Mouse (Mus musculus) olfactory bulb, adult 2 months (tissue): Measurements from ENCODE around the gene Fzd1. TPM values are rescaled to one million over a fixed set of nuclear protein-coding genes. Genes with fewer than 3 reads are reported as not detected.

Experiments
- H3K27ac ChIP-seq: fragments of 200-500 bp; 2 replicates; pipeline ENCODE4 v1.5.1; 2012; ENCODE audit warnings: low read depth, low read length; ENCODE audit not compliant: insufficient read depth
- H3K4me1 ChIP-seq: fragments of 200-500 bp; 2 replicates; pipeline ENCODE4 v1.6.1; 2012; ENCODE audit warnings: low read length; ENCODE audit not compliant: control insufficient read depth, insufficient read depth
- H3K4me3 ChIP-seq: fragments of 200-500 bp; 2 replicates; pipeline ENCODE4 v1.5.1; 2012; ENCODE audit warnings: mild to moderate bottlenecking, low read depth, low read length, moderate library complexity; ENCODE audit not compliant: insufficient read depth
- CTCF ChIP-seq: fragments of 200-500 bp; IDR thresholded peaks from 2 replicates; pipeline ENCODE4 v1.5.1; 2012; ENCODE audit warnings: low read depth, mild to moderate bottlenecking, low read length, moderate library complexity; ENCODE audit not compliant: insufficient read depth
- POLR2A ChIP-seq: fragments of 200-500 bp; IDR thresholded peaks from 2 replicates; pipeline ENCODE4 v1.6.1; 2012; ENCODE audit warnings: mild to moderate bottlenecking, low read depth, low read length, moderate library complexity; ENCODE audit not compliant: insufficient read depth
- WGBS: fragments of 180-500 bp; shearing (Covaris S2); methylation state at CpG from one replicate; pipeline ENCODE4 v1.1.7; 2018; 5-methylcytosine and 5-hydroxymethylcytosine counted together
- polyA plus RNA-seq: library from polyadenylated mRNA; stranded (reverse); fragments of >200 nt; gene quantifications from 2 replicates; pipeline ENCODE4 v1.2.4, GENCODE M21; 2012; ENCODE audit warnings: low replicate concordance; ENCODE audit not compliant: missing spikeins, insufficient read depth, insufficient read length

The Fzd1 gene
- not detected in 2 replicates for polyA plus RNA-seq

- peak within 1 kb of the TSS; percentile 75 for H3K4me3 ChIP-seq
- H3K27ac ChIP-seq = no peak within 1 kb of the TSS
- peaks cover 25% of the 10 kb centered on the region for H3K4me1 ChIP-seq
- TF ChIP-seq POLR2A (0 out of 2 replicates have a peak, but pooled peaks have one; percentile 35), CTCF (no peak)
- WGBS = under 1% methylated on average over 33 of the region's 33 CpGs
Observed at GRCm38 (mm10) chr5:4757902-4758301, at the start of gene Fzd1. Gene Fzd1 (minus strand): TSS chr5:4758035.

GRCm38 (mm10) chr5:4805228-4805627, 47.4 kb upstream of the Fzd1 start:
- Histone ChIP-seq H3K4me3 (no peak overlapping the region), H3K4me1 (no peaks in the 10 kb centered on the region), H3K27ac (no peak overlapping the region)
- TF ChIP-seq POLR2A (no peak), CTCF (no peak)
- WGBS = 84% methylated on average over 4 of the region's 4 CpGs

- Histone ChIP-seq H3K4me3 (no peak overlapping the region), H3K4me1 (no peaks in the 10 kb centered on the region), H3K27ac (no peak overlapping the region)
- 86% methylated on average over 5 of the region's 5 CpGs for WGBS
- TF ChIP-seq CTCF (no peak), POLR2A (no peak)
Observed at GRCm38 (mm10) chr5:4803708-4804107, 45.9 kb upstream of the Fzd1 start.

GRCm38 (mm10) chr5:4801971-4802370, 44.1 kb upstream of the Fzd1 start:
- no peak overlapping the region for H3K4me3 ChIP-seq
- TF ChIP-seq CTCF = no peak
- no peak for TF ChIP-seq POLR2A
- H3K27ac ChIP-seq = no peak overlapping the region
- no peaks in the 10 kb centered on the region for H3K4me1 ChIP-seq

GRCm38 (mm10) chr5:4801096-4801850, 43.4 kb upstream of the Fzd1 start:
- TF ChIP-seq POLR2A = no peak
- no peak for TF ChIP-seq CTCF
- WGBS = 45% methylated on average over 8 of the region's 8 CpGs
- Histone ChIP-seq H3K27ac (no peak overlapping the region), H3K4me1 (no peaks in the 10 kb centered on the region), H3K4me3 (no peak overlapping the region)

DNA sequence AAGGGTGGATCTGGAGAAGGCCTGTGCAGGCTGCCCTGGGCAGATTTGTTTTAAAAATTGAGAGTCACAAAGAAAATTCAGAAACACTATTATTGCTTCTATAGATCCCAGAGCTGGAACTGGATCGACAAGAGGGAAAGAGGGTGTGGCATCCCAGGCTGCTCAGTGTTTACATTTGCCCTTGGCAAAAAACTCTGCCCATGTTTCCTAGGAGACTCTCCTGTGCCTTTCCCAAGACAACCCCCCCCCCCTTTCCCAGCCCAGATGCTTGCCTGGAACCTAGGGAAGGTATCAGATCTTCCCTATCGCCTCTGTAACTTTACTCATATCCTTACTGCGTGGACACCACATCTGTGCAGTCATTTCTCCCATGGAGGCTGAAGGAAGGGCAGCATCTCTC, 33.4 kb upstream of the Fzd1 start:
- H3K4me3 ChIP-seq = no peak overlapping the region
- TF ChIP-seq POLR2A (no peak), CTCF (no peak)
- WGBS = 84% methylated on average over 3 of the region's 3 CpGs
- no peaks in the 10 kb centered on the region for H3K4me1 ChIP-seq
- H3K27ac ChIP-seq = no peak overlapping the region

DNA sequence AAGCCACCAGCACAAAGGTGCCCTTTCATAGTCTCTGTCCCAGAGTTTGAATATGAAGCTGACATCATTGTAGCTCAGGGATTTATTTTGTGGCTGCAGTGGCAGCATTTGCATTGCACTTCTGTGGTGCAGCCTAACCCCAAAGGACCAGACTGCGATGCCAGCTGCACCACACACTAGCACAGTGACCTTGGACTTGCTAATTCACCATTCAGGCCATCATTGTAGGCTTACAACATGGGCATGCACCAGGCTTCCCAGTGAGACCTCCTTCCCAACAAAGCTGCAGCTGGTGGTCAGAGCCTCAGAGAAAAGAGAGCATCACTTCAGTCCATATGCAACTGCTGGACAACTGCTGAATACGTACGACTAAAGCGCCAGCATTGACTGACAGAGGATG, 32.4 kb upstream of the Fzd1 start:
- no peak overlapping the region for H3K27ac ChIP-seq
- no peak overlapping the region for H3K4me3 ChIP-seq
- WGBS = 77% methylated on average over 4 of the region's 4 CpGs
- no peaks in the 10 kb centered on the region for H3K4me1 ChIP-seq
- TF ChIP-seq CTCF (no peak), POLR2A (no peak)

GRCm38 (mm10) chr5:4788484-4788883, 30.6 kb upstream of the Fzd1 start:
- H3K27ac ChIP-seq = no peak overlapping the region
- TF ChIP-seq CTCF (no peak), POLR2A (no peak)
- WGBS = 93% methylated on average over 3 of the region's 3 CpGs
- no peak overlapping the region for H3K4me3 ChIP-seq
- no peaks in the 10 kb centered on the region for H3K4me1 ChIP-seq

DNA sequence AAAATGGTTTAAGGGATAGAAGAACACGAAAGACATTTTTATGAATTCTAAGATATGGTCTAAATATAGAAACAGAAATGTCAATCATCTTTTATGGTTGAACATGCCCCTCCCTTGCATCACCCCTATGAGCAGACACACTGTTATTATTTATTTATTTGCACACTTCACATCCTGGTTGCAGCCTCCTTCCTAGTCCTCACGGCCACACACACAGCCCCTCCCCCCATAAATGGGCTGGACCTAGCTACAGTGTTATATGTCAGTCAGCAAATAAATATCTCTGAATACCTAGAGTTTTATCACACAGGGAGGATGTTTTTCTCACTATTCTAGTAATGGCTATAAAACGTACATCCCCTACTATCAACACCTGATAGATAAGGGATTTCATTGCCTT, 29.0 kb upstream of the Fzd1 start:
- no peak for TF ChIP-seq POLR2A
- no peak for TF ChIP-seq CTCF
- H3K4me3 ChIP-seq = no peak overlapping the region
- no peak overlapping the region for H3K27ac ChIP-seq
- H3K4me1 ChIP-seq = no peaks in the 10 kb centered on the region
- WGBS = 91% methylated on average over 3 of the region's 3 CpGs
